Mouse (Mus musculus) cerebellum, postnatal 10 days (tissue): ENCODE measurements at regions not wholly inside any gene's neighbourhood (a gene's known extent, or its start where the extent isn't known, plus 50 kb on each side); places are given as distances from the start of the nearest gene placed in this dataset.

Experiments used
- DNase-seq, 2 experiments: peaks; one replicate each; pipeline ENCODE4 v3.0.0; 2021; ENCODE audit warnings: mixed read lengths in 2 of 2

DNA sequence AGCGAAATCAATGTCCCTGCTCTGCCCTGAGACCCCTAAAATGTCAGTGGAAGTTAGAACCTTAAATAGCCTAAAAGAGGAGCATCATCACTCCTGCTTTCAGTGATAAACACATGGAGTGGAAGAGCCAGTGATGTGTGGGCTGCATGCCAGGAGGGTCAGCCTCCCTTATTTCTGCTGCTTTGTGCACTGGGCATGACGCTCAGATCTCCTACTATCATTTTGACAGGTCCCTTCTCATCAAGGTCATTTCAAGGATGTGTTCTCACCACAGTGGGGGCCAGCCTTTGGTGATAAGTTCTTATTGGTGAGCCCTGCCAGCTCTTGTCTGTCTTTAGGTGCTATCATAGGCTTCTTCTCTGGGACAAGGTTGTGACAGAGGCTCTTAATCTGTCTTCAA is 215.5 kb upstream of the Dynlrb2 start:
- peak in 1 of 2 experiments; percentile 23 for DNase-seq

DNA sequence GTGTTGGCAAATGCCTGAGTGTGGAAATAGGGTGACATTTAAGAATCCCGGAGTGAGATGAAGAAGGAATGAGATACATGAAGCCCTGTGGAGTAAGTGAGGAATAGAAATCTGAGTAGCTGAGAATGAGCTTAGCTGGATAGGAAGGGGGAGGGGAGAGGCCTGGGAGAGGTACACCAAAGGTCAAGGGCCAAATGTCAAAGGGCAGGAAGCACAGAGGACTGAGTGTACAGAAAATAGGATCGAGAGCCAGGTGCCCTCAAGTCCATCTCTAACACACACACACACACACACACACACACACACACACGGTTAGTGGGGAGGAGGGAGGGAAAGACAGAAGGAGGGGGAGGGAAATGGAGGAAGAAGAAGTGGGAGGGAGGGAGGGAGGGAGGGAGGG is 220.8 kb upstream of the Dynlrb2 start:
- DNase-seq: no peak

DNA sequence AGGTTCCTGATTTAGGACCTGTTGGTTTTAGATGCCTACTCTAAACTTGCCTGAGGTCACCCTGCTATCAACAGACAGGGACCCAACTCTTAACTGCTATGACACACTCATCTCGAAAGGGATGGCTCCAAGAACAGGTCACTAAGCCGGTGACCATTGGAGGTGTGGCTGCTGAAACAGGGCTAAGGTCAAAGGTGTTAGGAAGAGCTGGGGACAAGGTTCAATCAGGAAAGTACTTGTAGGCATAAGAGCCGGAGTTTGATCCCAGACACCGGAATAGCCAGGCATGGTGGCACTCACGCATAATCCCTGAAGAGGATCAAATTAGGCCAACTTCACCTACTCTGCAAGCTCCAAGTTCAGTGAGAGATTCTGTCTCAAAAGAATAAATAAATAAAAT is 222.4 kb upstream of the Dynlrb2 start:
- no peak for DNase-seq

DNA sequence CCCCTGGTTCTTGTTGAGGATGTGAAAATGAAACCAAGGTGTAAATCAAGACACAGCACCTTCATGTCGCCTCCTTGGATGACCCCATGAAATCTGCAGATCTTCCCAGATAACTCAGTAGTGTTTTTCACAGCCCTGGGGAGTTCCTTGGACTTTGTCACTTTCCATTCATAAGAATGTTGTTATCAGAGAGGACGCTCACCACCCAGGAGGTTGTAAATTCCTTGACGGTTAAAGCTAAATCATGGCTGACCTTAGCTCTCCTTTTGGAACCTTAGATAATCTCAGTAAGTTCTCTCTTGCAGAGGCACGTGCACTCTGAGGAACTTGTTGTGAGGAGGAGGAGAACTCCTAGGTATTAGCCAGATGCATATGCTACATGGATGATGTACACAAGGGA is 229.8 kb upstream of the Dynlrb2 start:
- DNase-seq: no peak

DNA sequence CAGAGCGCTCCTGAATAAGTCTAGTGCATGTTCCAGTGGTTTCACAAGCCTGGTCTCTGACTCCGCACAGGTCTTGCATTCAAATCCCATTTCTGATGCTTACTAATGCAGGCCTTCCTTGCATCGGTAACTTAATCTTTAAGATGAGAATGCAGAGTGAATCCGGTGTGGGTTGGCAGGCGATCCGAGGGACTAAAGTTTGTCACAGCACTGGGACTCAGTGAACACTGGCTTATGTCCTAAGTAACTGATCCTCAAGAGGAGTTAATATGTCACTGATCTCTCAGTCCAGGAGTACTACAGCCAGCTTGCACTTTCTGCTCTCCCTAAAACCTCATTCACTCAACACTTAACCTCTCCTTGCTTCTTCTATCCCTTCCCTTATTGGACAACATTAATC is 233.5 kb upstream of the Dynlrb2 start:
- DNase-seq: no peak

DNA sequence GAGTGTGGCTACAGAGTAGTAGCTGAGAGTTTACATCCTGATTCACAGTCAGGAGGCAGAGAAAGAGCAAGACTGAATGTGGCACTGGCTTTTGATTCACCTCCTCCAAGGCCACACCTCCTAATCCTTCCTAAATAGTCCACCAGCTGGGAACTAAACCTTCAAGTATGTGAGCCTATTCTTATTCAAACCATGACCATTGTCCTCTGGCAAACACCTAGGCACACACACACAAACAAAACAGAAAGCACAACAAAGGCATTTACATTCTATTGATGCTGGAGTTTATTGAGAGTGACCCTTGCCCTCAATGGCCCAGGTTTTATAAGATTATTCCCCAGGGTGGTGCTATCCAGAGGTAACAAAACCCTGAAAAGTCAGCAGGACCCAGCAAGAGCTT is 235.4 kb upstream of the Dynlrb2 start:
- DNase-seq: no peak

DNA sequence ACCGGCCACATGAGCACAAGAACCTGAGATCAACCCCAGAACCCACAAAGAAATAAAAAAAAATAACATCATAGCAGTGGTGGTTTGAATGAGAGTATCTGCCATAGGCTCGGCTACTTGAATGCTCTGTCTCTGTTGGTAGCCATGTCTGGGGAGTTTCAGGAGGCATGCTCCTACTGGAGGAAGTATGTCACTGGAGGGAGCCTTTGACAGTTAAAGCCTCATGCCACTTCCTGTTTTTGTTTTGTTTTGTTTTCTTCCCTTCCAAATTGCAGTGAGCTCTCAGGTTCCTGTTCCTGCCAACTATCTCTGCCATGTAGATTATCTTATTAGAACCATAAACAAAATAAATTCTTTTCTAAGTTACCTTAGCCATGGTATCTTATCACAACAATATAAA is 236.1 kb upstream of the Dynlrb2 start:
- DNase-seq: no peak

DNA sequence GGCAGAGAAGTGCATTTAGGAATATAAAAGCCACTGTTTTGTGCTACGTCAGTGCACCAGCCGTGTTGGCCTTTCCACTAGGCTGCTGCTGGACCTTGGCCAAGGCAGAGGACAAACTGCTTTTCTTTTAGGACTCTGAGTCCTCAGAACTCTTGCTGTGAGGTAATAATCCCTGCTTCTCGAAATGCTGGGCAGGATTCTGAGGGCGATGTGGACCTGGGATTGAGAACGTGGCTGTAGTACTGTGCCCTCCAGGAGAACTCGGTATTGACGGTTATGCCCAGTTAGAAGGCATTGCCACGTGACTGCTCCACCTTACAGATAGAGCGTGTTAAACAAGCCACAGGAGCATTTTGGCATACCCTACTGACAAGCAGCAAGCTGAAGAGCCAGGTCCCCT is 236.6 kb upstream of the Dynlrb2 start:
- peak; percentile 62 to 66 for DNase-seq

DNA sequence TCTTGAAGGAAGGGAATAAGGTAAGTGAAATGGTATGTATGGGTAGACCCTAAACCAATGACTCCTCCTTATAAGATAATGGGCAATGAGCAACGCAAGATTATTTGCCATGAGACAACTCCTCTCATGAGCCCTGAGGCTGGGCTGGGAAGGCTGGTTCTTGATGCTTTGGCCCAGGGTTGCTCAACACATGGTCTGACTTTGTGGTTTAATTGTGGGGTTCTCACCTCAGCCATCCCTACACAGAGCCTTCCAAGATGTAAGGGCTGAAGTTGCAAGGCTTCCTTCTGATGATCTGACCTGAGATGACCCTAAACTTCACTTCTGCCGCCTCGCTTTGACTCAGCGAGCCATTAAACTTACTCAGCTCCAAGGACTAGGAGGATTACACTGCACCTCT is 237.8 kb upstream of the Dynlrb2 start:
- DNase-seq: no peak

DNA sequence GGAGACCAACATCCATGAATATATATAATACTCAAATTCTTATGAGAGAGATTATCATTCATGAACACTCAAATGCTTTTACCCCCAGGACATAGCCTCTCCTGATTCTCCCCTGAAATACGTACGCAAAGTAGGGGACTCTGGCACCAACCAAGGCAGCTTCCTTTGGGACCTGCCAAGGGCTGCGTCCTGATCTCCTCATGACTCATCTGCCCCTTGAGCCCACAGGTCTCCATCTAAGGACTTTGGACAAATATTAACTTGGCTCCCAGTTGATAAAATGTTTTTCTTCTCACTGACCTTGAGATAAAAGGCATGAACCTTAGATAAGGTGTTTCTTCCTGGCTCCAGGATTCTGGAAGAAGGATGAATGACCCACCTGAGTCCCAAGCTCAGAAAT is 239.2 kb upstream of the Dynlrb2 start:
- DNase-seq: no peak

DNA sequence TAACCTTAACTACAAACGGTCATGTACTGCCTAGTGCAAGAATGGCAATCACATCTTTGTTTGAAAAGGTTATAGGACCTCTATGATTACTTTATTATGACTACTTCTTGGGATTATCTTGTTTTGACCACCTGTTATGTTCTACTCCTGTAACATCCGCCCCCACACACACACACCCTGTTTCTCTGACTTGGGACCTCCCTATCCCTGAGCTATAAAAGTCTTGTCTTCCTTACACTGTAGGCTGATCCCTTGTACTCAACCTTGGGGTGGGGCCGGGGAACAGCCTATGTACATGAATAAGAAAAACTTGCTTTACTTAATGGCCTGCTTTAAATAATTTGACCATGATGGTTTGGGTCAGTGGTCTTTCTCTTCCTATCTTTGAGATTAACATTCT is 240.7 kb upstream of the Dynlrb2 start:
- DNase-seq: no peak

DNA sequence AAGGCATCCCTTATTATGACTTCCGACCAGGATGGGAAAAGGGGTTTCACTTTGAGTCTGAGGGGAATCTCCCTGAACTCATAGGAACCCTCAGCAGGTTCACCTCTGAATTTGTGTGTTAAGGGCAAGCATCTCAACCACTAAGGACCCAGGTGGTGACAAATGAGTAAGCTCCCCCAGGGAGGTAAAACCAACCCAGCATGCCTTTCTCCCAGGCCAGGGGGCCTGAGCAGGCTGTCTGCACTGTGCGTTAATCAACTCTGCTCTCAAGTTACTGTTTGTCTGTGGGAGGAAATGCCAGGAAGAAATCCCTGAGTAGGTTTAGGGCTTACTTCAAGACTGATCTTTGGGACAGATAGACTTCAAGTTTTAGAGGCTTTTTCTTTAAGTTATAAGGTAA is 243.5 kb upstream of the Dynlrb2 start:
- no peak for DNase-seq

DNA sequence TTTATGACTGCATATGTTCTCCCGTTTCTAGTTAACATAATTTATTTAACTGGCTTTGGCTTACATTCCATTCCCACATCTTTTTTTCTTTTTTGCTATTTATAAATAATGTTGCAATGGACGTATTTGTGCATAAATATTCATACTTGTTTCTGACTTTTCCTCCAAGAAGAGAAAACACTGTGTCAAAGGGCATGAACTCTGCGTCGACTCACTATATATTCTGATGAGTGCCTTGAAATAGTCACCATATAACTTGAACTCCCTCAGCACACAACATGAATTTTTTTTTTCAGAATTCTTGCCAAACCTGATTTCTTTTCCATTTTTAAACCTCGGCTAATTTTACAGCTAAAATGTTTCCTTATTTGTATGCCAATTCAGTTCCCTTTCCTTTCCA is 249.4 kb upstream of the Dynlrb2 start:
- DNase-seq: no peak

DNA sequence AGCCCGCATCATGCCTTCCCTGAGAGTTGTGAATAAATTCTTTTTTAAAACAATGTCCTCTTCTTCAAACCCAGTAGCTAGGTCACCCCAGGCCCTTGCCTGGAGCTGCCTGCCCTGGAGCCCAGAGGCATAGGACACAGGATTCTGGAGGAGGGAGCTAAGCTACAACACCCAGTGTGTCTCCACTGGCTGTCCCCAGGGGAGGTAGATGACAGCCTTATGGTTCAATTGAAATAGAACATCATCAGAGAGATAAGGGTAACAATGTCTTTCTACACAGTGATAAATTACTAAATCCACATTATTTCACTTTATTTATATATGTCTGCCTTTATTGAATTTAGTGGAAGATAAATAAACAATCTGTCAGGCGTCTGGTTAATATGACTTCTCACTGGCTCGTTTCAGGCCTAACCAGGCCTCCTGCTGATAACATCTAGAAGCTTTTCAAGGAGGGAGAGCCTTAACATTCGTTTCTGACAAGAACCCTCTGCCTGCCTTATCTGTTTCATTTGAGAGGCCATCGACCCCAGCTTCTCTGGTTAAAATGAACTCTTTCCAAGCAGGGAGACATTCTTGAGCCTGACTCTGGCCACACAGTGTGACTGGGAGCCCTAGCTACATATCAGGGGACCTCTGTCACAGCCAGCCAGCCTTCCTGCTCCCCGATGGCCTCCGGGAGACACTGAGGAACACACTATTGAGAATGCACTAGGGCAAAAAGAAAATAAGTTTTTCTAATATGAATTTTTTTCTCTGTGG is 252.1 kb upstream of the Dynlrb2 start:
- DNase-seq: no peak

DNA sequence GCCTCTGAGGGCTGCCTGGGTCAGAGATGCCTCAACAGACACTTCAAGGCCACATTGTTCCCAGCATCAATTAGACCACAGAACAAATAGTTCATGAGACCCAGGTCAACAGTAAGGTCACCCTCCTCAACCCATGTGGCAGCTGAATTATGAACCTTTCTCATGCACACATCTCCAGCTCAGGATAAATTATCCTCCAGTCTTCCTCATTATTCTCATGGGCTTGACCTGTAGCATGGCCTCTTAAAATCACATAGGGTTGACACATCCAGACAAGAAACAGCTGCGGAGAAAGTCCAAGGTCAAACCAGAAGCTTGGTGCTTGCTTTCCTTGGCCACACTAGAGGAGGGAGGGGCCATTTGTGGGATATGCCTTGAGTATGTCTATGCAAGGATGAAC is 256.4 kb upstream of the Dynlrb2 start:
- no peak for DNase-seq

DNA sequence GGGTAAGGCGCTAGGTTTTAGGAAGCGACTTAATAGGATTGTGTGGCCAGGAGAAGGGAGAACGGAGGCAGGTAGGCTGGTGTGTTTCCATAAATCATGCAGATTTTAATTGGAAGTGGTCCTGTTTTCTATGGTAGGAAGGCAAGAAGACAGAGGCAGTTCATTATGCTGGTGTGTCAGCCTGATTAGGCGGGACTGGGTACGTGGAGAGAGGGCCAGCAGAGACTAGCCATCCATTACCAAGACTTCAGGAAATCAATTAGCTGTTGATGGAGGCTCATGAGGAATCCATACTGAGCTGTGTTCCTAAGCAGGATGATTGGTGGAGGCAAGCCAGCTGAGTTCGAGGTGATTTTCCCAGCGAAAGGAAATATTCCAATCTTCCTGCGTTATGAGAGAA is 261.3 kb upstream of the Dynlrb2 start:
- DNase-seq: no peak

DNA sequence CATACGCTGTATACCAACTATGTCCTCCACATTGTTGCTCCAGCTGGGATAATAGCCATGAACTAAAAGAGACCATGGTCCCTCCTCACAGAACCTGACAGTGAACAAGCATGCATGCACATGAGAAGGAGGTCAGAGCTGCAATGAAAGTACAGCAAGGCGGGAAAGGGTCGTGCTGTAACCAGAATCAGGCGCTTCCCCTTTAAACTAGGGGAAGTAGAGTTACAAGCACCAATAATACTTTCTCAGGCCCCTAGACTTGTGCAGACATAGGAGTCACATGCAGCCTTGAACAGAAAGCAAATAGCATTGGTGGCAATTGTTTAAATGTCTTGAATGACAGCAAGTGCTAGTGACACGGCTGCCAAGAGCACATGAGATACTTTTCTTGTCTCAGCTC is 261.8 kb upstream of the Dynlrb2 start:
- DNase-seq: no peak

DNA sequence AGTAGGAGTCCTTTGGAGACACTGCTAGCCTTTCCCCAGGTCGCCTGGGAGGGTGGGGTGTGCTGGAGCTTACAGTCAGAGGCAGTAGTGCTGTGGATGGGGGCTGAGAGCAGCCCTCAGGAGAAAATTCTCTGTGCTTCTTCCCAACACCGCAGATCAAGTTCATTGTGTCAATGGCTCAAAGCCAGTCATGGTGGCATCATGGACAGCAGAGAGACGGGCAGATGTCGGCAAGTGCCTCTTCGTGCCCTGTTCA is 262.9 kb upstream of the Dynlrb2 start:
- DNase-seq: no peak

DNA sequence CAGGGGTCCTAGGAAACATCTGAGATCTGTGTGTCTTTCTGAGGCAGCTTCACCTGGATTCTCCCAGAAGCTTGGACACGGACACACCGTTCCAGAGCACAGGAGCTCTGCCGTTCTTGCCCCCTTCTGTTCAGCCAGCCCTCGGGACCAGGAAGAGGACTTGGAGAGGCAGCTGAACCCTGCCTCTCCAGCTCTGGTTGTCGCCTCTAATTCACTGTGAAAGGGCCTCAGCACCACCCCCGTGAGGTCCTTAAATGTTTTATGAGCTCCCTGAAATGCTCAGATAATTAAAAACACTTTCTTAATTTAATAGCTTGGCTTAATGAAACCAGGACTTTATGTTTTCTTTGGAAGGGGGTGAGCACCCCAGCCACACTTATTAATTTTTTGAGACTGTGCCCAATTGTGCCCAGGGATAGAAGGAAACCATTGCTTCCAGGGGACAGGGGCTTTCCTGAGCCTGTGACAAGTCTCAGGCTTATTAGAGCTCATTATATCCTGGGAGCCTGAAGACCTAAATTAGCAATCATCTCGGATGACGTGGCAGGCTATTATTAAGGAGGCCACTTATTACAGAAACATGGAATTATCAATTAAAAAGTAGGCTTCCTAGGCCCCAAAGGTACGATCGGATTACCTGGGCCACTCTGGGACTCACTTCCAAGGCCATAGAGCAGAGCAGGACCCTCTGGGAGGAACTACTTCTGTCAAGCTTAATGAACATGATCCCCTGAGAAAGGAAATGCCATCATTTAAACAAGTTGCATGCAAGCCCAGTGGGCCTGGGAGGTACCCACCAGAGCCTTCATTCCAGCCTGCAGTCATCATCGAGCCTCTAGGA is 263.4 kb upstream of the Dynlrb2 start:
- DNase-seq: no peak

DNA sequence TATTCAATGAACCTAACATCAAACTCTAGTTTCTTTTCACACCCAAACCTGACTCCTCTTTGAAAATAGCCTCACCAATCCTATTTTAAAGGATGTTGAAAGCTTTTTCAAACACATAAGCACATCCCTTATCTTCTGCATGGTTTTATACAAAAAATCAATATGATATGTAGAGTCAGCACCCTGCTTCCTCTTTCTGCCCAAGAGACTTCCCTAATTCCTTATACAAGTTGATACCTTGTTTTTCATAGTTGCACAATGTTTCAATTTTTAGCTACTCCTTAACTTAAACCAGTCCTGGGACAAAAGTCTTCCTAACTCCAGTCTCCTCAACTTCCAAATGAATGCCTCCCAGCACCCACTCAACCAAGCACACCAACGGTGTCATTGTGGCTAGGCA is 266.1 kb upstream of the Dynlrb2 start:
- DNase-seq: no peak

DNA sequence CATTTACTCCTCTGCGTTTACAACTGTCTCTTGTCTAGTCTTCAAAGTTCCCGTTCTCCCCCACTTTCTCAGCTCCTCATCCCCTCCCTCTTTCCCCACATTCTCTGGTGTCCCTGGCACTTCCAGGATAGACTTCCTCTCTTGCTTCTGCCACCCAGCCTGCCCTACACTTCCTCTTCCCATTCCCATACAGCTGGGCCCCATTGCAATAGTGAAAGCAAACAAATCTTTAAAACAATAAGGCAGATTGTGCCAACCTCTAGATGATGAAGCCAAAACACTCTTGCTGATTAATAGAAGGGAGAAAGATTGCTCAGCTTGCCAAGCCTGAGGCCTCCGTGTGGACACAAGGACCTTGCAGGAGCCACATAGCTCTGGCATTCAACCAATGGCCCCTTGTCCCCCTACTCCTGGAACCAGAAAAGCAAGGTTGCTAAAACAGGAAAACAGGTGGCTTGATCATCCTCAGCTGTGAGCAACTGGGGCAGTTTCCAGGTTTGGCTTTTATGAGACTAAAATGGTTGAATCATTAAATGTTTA is 267.1 kb upstream of the Dynlrb2 start:
- DNase-seq: peak; percentile 10 to 17

DNA sequence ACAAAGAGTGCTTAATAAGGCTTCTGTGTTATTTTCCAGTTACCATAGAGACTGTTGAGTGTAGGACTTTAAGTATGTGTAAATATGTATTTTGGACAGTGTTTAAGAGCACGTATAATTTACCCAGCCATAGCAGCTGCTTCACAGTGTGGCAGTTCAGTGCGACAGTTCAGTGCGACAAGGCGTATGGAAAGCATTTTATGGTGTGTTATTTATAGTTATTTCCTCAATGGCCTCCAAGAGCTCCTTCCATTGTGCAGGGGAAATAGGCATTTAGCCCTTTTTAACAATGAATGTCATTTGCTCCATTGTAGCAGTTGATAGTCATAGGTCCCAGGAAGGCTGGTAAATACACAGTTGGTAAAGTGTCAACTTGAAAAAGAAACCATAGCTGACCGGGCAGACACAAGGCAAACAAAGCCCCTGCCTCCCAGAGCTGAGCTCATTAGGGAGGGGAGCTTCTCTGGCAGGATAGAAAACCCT is 275.1 kb upstream of the Dynlrb2 start:
- no peak for DNase-seq

DNA sequence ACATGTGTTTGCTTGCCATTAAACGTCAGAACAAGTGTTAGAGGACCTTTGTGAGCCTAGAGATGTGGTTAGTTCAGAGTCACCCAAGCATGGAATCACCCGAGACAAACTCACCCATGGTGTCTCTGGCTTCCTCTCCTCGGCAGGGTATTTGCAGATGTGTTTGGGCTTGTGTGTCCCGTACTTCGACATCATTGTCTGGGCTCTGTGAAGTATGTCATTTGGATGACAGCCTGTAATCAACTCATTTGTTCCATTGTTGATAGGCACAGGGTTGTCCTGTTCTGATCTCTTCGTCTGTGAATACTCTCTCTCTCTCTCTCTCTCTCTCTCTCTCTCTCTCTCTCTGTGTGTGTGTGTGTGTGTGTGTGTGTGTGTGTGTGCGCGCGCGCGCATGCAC is 277.8 kb upstream of the Dynlrb2 start:
- DNase-seq: no peak

DNA sequence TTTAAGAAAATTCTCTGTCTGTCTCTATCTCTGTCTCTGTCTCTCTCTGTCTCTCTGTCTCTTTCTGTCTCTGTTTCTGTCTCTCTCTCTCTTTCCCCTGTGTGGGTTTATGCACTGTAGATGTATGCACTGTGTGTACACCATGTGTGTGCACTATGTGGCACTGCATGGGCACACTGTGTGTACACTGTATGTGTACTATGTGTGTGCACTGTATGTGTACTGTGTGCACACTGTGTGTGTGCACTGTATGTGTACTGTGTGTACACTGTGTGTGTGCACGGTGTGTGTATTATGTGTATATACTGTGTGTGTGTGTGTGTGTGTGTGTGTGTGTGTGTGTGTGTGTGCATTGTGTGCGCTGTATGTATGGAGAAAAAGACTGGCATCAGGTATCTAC is 281.5 kb upstream of the Dynlrb2 start:
- no peak for DNase-seq
